Mouse (Mus musculus): ENCODE measurements around the gene Lyrm9.

DNA sequence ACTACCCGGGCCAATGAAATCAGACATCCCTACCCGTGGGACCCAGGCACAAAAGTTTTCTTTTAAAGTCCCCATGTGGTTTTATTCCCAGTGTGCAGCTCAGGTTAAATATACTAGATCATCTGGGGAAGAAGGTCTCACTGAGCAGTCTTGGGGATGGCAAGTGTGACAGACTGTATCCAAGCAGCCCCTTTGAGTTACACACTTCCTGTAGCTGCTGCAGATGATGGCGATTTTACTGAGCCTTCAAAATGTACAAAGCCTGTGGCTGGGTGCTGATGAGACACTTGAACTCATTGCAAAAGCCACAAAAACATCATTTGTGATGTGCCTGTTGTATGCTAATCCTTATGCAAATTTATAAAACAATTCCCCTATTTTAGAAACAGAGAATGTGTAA, 45.8 kb upstream of the Lyrm9 start:
- no peak for TF ChIP-seq CTCF (IDR thresholded peaks at IDR 0.05; ENCODE audit: borderline replicate concordance, extremely low read depth, insufficient read depth, insufficient read length)
- no peak for TF ChIP-seq POLR2A (IDR thresholded peaks at IDR 0.05; ENCODE audit: borderline replicate concordance, extremely low read depth, insufficient read depth, insufficient read length, poor library complexity, severe bottlenecking)

Measured in brain, embryonic 14.5 days (tissue).